Mouse (Mus musculus) cerebellum, adult (tissue): ENCODE measurements around the gene Sept12.

Experiments used
- ATAC-seq: cut with Nextera tagmentation; 2 replicates; pipeline ENCODE4 v1.9.2; 2017; ENCODE audit warnings: mild to moderate bottlenecking, moderate library complexity, mixed read lengths; ENCODE audit not compliant: insufficient number of reproducible peaks, low FRiP score, low TSS enrichment

Sept12 gene

DNA sequence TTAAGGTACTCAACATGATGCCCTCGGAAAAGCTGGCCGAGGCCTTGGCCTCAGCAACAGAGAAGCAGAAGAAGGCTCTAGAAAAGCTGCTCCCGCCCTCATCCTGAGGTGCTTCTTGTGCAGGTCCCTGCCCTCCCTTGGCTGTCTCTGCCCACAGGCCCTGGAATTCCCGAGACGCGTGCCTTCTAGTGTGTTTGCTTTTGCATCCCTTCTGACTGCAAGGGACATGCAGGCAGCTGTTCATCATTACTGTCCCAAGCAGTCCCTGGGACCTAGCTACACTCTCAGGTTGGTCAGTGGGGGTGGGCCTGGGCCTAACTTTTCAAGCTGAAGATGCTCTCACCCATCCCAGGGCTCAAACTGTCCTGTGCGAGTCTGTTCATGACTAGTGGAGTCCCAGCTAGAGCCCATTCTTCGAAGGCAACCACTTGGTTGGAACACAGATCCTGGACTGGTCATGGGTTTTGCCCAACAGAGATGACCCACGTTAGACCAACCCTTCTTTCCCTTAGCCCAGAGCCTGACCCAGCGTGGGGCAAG is 57.3 kb downstream of the Sept12 start:
- ATAC-seq = no peak

DNA sequence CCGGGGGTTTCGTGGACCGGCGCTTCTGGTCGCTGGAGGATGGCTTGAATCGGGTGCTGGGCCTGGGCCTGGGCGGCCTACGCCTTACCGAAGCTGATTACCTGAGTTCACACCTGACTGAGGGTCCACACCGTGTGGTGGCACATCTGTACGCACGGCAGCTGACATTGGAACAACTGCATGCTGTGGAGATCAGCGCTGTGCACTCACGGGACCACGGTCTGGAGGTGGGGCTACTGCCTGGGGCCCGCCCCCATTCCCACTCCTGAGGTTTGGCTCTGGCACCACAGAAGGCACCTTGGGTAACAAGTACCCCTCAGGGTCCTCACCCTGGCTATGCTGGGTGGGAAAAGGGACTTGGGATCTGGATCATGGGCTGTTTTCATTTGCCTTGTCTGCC is 58.2 kb downstream of the Sept12 start:
- peak; percentile 5; the same call in 1 of the 2 replicates for ATAC-seq

GRCm38 (mm10) chr16:4938989-4939388 is 58.7 kb downstream of the Sept12 start:
- peak; percentile 88 for ATAC-seq

DNA sequence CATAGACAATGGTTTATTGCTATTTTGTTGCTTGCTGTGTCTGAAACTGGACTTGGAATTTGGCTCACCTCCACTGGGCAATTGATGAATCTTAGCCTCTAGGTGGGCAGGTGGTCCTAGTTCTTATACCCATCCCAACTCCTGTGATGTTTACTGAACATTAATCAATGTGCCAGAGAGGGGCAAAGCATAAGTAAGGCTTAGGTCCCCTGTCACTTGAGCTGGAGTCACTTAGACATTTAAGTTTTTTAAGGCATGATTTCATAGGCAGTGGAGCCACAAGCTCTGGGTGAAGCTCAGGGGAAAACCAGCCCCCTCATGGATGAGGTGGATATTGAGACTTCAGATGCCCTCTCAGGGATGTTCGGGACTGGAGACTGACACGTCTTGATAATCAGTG is 59.2 kb downstream of the Sept12 start, which contains the start of gene Nudt16l1:
Nudt16l1 (plus strand) TSS at position 301 of the 400 bp plus-strand sequence.
- ATAC-seq = no peak; the same call in 1 of the 2 replicates

GRCm38 (mm10) chr16:4937351-4938190 is 60.1 kb downstream of the Sept12 start:
- no peak for ATAC-seq
